Mouse (Mus musculus) ES-E14 (cell line): ENCODE measurements around the gene Tmem170b. TPM values are rescaled to one million over a fixed set of nuclear protein-coding genes. Genes with fewer than 3 reads are reported as not detected.

Source experiments
- DNase-seq: peaks from one replicate; pipeline ENCODE4 v3.0.0-alpha.2; 2013; ENCODE audit warnings: low read depth, low spot score
- H3K27ac ChIP-seq: 2 replicates; pipeline ENCODE4 v1.5.1; 2012; ENCODE audit warnings: low read depth, mild to moderate bottlenecking, low read length, moderate library complexity, mixed read lengths; ENCODE audit not compliant: poor library complexity, insufficient read depth, severe bottlenecking
- H3K36me3 ChIP-seq: 2 replicates; pipeline ENCODE4 v1.6.1; 2012; ENCODE audit warnings: mild to moderate bottlenecking, low read length, moderate library complexity, mixed read lengths; ENCODE audit not compliant: control insufficient read depth, poor library complexity, insufficient read depth, severe bottlenecking
- H3K4me1 ChIP-seq, 2 experiments: fragments of 150-350 bp in 1 of 2; sonication (generic) in 1 of 2; 2 replicates each; pipeline ENCODE4 v1.6.1; 2012; ENCODE audit warnings: low read length in 2 of 2, mild to moderate bottlenecking in 1 of 2, mixed read lengths in 1 of 2; ENCODE audit not compliant: control insufficient read depth in 2 of 2, insufficient read depth in 2 of 2, poor library complexity in 1 of 2
- H3K4me3 ChIP-seq, 2 experiments: fragments of 150-350 bp in 1 of 2; sonication (generic) in 1 of 2; 2 replicates each; pipeline ENCODE4 v1.5.1; 2012; ENCODE audit warnings: low read length in 2 of 2, low read depth in 1 of 2, mild to moderate bottlenecking in 1 of 2, mixed read lengths in 1 of 2; ENCODE audit not compliant: insufficient read depth in 1 of 2, poor library complexity in 1 of 2, severe bottlenecking in 1 of 2
- H3K9ac ChIP-seq: 2 replicates; pipeline ENCODE4 v1.6.1; 2012; ENCODE audit warnings: low read depth, mild to moderate bottlenecking, low read length, mixed read lengths; ENCODE audit not compliant: poor library complexity, insufficient read depth, severe bottlenecking
- H3K9me3 ChIP-seq: fragments of 150-350 bp; sonication (generic); 2 replicates; pipeline ENCODE4 v1.6.1; 2012; ENCODE audit warnings: low read depth, mild to moderate bottlenecking, low read length; ENCODE audit not compliant: control insufficient read depth, insufficient read depth
- CHD2 ChIP-seq: IDR thresholded peaks from 2 replicates; pipeline ENCODE4 v1.6.1; 2014; ENCODE audit warnings: mild to moderate bottlenecking, low read depth, low read length, inconsistent platforms
- HCFC1 ChIP-seq: IDR thresholded peaks from 2 replicates; pipeline ENCODE4 v1.6.1; 2012; ENCODE audit warnings: low read length, inconsistent platforms, borderline replicate concordance; ENCODE audit not compliant: insufficient read depth
- MAFK ChIP-seq: IDR thresholded peaks from 2 replicates; pipeline ENCODE4 v1.6.1; 2014; ENCODE audit warnings: mild to moderate bottlenecking, low read depth, low read length, inconsistent platforms; ENCODE audit not compliant: insufficient read depth
- ZC3H11A ChIP-seq: IDR thresholded peaks from 2 replicates; pipeline ENCODE4 v1.6.1; 2012; ENCODE audit warnings: low read depth, mild to moderate bottlenecking, inconsistent platforms, low read length, borderline replicate concordance
- ZNF384 ChIP-seq: IDR thresholded peaks from 2 replicates; pipeline ENCODE4 v1.6.1; 2012; ENCODE audit warnings: low read depth, low read length, inconsistent platforms
- in situ Hi-C, 2 experiments: fragments of 600-800 bp; cut with MboI; formaldehyde crosslinking; loops; one replicate each; pipeline ENCODE4 v1.15.1; 2025; ENCODE audit warnings: low sequenced_read_pairs in 2 of 2, inconsistent platforms in 1 of 2; ENCODE audit not compliant: unreplicated experiment in 2 of 2
- total RNA-seq: library from RNA; depleted of rRNA; stranded (reverse); fragments of 300-350 nt; gene quantifications from 2 replicates; pipeline ENCODE4 v1.2.3, GENCODE M21; 2012

The Tmem170b gene
- total RNA-seq, 1 experiment: 4.4 TPM

GRCm38 (mm10) chr13:41645483-41645859 lies 39.8 kb downstream of the Tmem170b start:
- Histone ChIP-seq H3K9me3 (no peaks in the 10 kb centered on the region), H3K4me1 (no peaks in the 10 kb centered on the region), H3K4me3 (no peak overlapping the region), H3K9ac (no peak overlapping the region), H3K36me3 (no peaks in the 10 kb centered on the region), H3K27ac (no peak overlapping the region)
- in situ Hi-C loops: no loop called here
- DNase-seq: no peak
- TF ChIP-seq HCFC1 (no peak), ZNF384 (no peak), MAFK (no peak), CHD2 (no peak), ZC3H11A (no peak)

- TF ChIP-seq CHD2 (no peak), ZNF384 (no peak), ZC3H11A (no peak), MAFK (no peak), HCFC1 (no peak)
- H3K36me3 ChIP-seq: no peaks in the 10 kb centered on the region
- no peaks in the 10 kb centered on the region for H3K4me1 ChIP-seq
- no peaks in the 10 kb centered on the region for H3K9me3 ChIP-seq
- H3K4me3 ChIP-seq: no peak overlapping the region
- no peak overlapping the region for H3K27ac ChIP-seq
- H3K9ac ChIP-seq: no peak overlapping the region
- DNase-seq: no peak
- in situ Hi-C loops: no loop called here
Measured at GRCm38 (mm10) chr13:41647976-41648375, 42.3 kb downstream of the Tmem170b start.

GRCm38 (mm10) chr13:41650665-41651064 lies 45.0 kb downstream of the Tmem170b start:
- H3K36me3 ChIP-seq: no peaks in the 10 kb centered on the region
- no peak overlapping the region for H3K4me3 ChIP-seq
- H3K9me3 ChIP-seq: no peaks in the 10 kb centered on the region
- H3K9ac ChIP-seq: no peak overlapping the region
- no peak overlapping the region for H3K27ac ChIP-seq
- no peak for DNase-seq
- TF ChIP-seq ZNF384 (no peak), CHD2 (no peak), MAFK (no peak), HCFC1 (no peak), ZC3H11A (no peak)
- in situ Hi-C loops: no loop called here
- no peaks in the 10 kb centered on the region for H3K4me1 ChIP-seq

GRCm38 (mm10) chr13:41653791-41654190 lies 48.1 kb downstream of the Tmem170b start:
- Histone ChIP-seq H3K36me3 (no peaks in the 10 kb centered on the region), H3K4me1 (no peaks in the 10 kb centered on the region), H3K27ac (no peak overlapping the region), H3K9ac (no peak overlapping the region), H3K9me3 (no peaks in the 10 kb centered on the region), H3K4me3 (no peak overlapping the region)
- no peak for DNase-seq
- in situ Hi-C loops: no loop called here
- TF ChIP-seq ZNF384 (no peak), ZC3H11A (no peak), MAFK (no peak), HCFC1 (no peak), CHD2 (no peak)

- in situ Hi-C loops: no loop called here
- Histone ChIP-seq H3K36me3 (no peaks in the 10 kb centered on the region), H3K4me3 (no peak overlapping the region), H3K9me3 (no peaks in the 10 kb centered on the region), H3K9ac (no peak overlapping the region), H3K27ac (no peak overlapping the region), H3K4me1 (no peaks in the 10 kb centered on the region)
- no peak for DNase-seq
- TF ChIP-seq CHD2 (no peak), MAFK (no peak), ZNF384 (no peak), ZC3H11A (no peak), HCFC1 (no peak)
Measured at GRCm38 (mm10) chr13:41655576-41656090, 49.9 kb downstream of the Tmem170b start.
